Mouse (Mus musculus): Measurements from ENCODE around the gene Ube2j1. TPM values are rescaled to one million over a fixed set of nuclear protein-coding genes. Genes with fewer than 3 reads are reported as not detected.
A peak's percentile ranks its signal among the peaks of the same experiment; 100 is the strongest.

The Ube2j1 gene
- total RNA-seq, 1 experiment from 2014 or later: 61.4 TPM

GRCm38 (mm10) chr4:33012484-33012883 is 18.7 kb upstream of the Ube2j1 start:
- no peak for DNase-seq

- peak; percentile 86 for DNase-seq
Measured at GRCm38 (mm10) chr4:33018361-33018999, 12.7 kb upstream of the Ube2j1 start.

GRCm38 (mm10) chr4:33024420-33024819 is 6.8 kb upstream of the Ube2j1 start:
- DNase-seq: no peak

GRCm38 (mm10) chr4:33029104-33029503 is 2.1 kb upstream of the Ube2j1 start:
- DNase-seq: no peak

GRCm38 (mm10) chr4:33030264-33031194 is 687 bp upstream of the Ube2j1 start:
- DNase-seq: peak; percentile 8

GRCm38 (mm10) chr4:33032045-33032444 is 829 bp downstream of the Ube2j1 start:
- no peak for DNase-seq

GRCm38 (mm10) chr4:33033515-33033914 is 2.3 kb downstream of the Ube2j1 start:
- no peak for DNase-seq

GRCm38 (mm10) chr4:33039826-33040225 is 8.6 kb downstream of the Ube2j1 start:
- DNase-seq: no peak

GRCm38 (mm10) chr4:33049601-33050000 is 18.4 kb downstream of the Ube2j1 start:
- no peak for DNase-seq

GRCm38 (mm10) chr4:33052055-33052454 is 20.8 kb downstream of the Ube2j1 start:
- no peak for DNase-seq

GRCm38 (mm10) chr4:33052650-33053049 is 21.4 kb downstream of the Ube2j1 start:
- DNase-seq: no peak

GRCm38 (mm10) chr4:33054426-33054825 is 23.2 kb downstream of the Ube2j1 start:
- no peak for DNase-seq

GRCm38 (mm10) chr4:33056317-33056716 is 25.1 kb downstream of the Ube2j1 start:
- DNase-seq: no peak

GRCm38 (mm10) chr4:33057890-33058687 is 26.9 kb downstream of the Ube2j1 start:
- no peak for DNase-seq

- no peak for DNase-seq
Measured at GRCm38 (mm10) chr4:33061158-33061557, 29.9 kb downstream of the Ube2j1 start.

GRCm38 (mm10) chr4:33062981-33063380 is 31.8 kb downstream of the Ube2j1 start, which contains the start of gene Gabrr2:
Gene Gabrr2 (plus strand): TSS chr4:33062999.
- no peak for DNase-seq

- no peak for DNase-seq
Measured at GRCm38 (mm10) chr4:33064986-33065385, 33.8 kb downstream of the Ube2j1 start.

- DNase-seq: no peak
Measured at GRCm38 (mm10) chr4:33066223-33066960, 35.2 kb downstream of the Ube2j1 start.

GRCm38 (mm10) chr4:33067331-33067730 is 36.1 kb downstream of the Ube2j1 start:
- DNase-seq: no peak

- no peak for DNase-seq
Measured at GRCm38 (mm10) chr4:33067826-33068225, 36.6 kb downstream of the Ube2j1 start.

GRCm38 (mm10) chr4:33068894-33069293 is 37.7 kb downstream of the Ube2j1 start:
- DNase-seq: peak; percentile 10

- DNase-seq: no peak
Measured at GRCm38 (mm10) chr4:33070326-33070725, 39.1 kb downstream of the Ube2j1 start.
